Mouse (Mus musculus) forebrain, embryonic 13.5 days (tissue): Measurements from ENCODE around the gene Fkbp7. TPM values are rescaled to one million over a fixed set of nuclear protein-coding genes. Genes with fewer than 3 reads are reported as not detected.

ENCODE experiments used
- ATAC-seq: fragments of 200-750 bp; cut with Nextera tagmentation; 2 replicates; pipeline ENCODE4 v1.8.0; 2017
- H3K27ac ChIP-seq: fragments of 300-500 bp; sonication (generic); 2 replicates; pipeline ENCODE4 v1.5.1; 2015; ENCODE audit warnings: inconsistent platforms, mild to moderate bottlenecking, moderate library complexity
- H3K27me3 ChIP-seq: fragments of 300-500 bp; sonication (generic); 2 replicates; pipeline ENCODE4 v1.6.1; 2015; ENCODE audit warnings: mild to moderate bottlenecking, inconsistent platforms
- H3K36me3 ChIP-seq: fragments of 300-500 bp; sonication (generic); 2 replicates; pipeline ENCODE4 v1.6.1; 2015; ENCODE audit warnings: mild to moderate bottlenecking, inconsistent platforms; ENCODE audit not compliant: poor library complexity, severe bottlenecking
- H3K4me1 ChIP-seq: fragments of 300-500 bp; sonication (generic); 2 replicates; pipeline ENCODE4 v1.6.1; 2015; ENCODE audit warnings: inconsistent platforms
- H3K4me2 ChIP-seq: fragments of 300-500 bp; sonication (generic); 2 replicates; pipeline ENCODE4 v1.6.1; 2015; ENCODE audit warnings: inconsistent platforms, mild to moderate bottlenecking, moderate library complexity
- H3K4me3 ChIP-seq: fragments of 300-500 bp; sonication (generic); 2 replicates; pipeline ENCODE4 v1.5.1; 2015; ENCODE audit warnings: mild to moderate bottlenecking, inconsistent platforms
- H3K9ac ChIP-seq: fragments of 300-500 bp; sonication (generic); 2 replicates; pipeline ENCODE4 v1.6.1; 2015; ENCODE audit warnings: mild to moderate bottlenecking, inconsistent platforms
- H3K9me3 ChIP-seq: fragments of 300-500 bp; sonication (generic); replicated peaks from 2 replicates; pipeline ENCODE4 v1.6.1; 2016; ENCODE audit warnings: inconsistent platforms
- WGBS: fragments of 180-500 bp; shearing (Covaris S2); methylation state at CpG from one replicate; pipeline ENCODE4 v1.1.7; 2015; 5-methylcytosine and 5-hydroxymethylcytosine counted together
- polyA plus RNA-seq: library from polyadenylated mRNA; unstranded; fragments of >200 nt; fragmentation: Nextera tagmentation; extraction: Ambion mirVana; gene quantifications from 2 replicates; pipeline ENCODE4 v1.2.1, GENCODE M21; 2015

The Fkbp7 gene
- polyA plus RNA-seq, 1 experiment from 2014 or later: 11.4 TPM

DNA sequence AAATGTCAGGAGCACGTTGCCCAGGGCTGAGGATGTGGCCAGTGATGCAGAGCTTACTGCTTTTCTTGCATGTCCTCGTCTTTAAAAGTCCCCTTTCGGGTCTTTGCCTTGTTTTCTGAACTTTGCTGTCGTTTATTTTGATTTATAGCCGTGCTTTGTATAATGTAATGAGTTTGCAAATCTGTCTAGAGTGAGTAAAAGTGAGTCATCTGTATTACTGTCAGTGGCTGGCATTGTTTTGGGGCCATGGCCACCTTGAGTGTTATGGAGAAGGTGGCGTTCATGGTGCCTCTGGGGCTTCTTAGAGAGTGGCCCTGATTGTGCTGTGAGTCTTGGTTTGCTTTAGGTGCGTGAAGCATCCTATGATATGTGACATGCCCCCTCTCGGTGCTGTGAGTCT is 9.4 kb upstream of the Fkbp7 start:
- no peak overlapping the region for H3K4me3 ChIP-seq
- peaks cover 3% of the 10 kb centered on the region; the same call in 1 of the 2 replicates for H3K4me1 ChIP-seq
- H3K9me3 ChIP-seq: no peaks in the 10 kb centered on the region
- WGBS: 90% methylated on average over 8 of the region's 8 CpGs
- no peak overlapping the region for H3K27ac ChIP-seq
- no peak for ATAC-seq
- no peak overlapping the region for H3K4me2 ChIP-seq
- no peaks in the 10 kb centered on the region for H3K27me3 ChIP-seq
- peaks cover 63% of the 10 kb centered on the region for H3K36me3 ChIP-seq
- no peak overlapping the region for H3K9ac ChIP-seq

DNA sequence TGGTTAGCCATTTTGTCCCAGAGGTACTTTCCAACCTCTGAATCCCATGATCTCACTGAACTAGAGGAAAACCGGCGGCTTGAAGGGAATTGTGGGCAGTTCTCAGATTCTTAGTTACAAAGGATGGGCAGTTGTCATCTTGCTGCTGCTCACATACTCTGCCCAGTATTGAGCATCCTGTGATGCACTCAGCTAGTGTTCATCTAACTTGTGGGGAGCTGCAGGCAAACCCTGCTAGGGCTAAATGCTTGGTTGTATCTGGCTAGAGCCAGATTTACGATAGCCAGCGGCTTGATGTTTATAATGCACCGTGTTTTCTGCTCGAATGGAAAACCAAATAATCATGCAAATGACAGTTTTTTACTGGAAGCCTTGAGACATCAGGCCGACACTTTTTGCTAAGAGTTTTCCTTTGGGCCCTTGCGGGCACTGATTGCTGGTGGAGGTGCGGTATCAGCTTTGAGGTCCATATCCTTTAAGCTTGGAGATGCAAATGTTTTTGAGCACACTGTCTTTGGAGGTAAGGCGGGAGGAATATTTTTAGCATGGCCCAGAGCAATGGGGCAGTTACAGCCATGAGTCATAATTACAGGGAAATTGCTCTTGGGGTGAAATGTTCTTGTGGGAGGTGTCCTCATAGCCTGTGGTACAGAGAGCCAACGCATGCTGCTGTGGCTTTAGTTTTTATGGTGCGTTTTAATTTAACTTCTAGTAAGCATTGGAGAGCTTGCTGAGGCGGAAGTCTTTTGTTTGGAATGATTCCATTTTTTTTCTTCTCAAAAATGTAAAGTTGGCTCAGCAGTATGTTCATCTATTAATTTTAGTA is 3.7 kb upstream of the Fkbp7 start:
- Histone ChIP-seq H3K27ac (no peak overlapping the region), H3K9me3 (no peaks in the 10 kb centered on the region), H3K27me3 (no peaks in the 10 kb centered on the region), H3K36me3 (peaks cover 8% of the 10 kb centered on the region), H3K9ac (peak overlapping the region; percentile 90), H3K4me3 (peak overlapping the region; percentile 89), H3K4me2 (peak overlapping the region; percentile 77), H3K4me1 (peaks cover 31% of the 10 kb centered on the region)
- no peak for ATAC-seq
- WGBS: 62% methylated on average over 13 of the region's 13 CpGs

DNA sequence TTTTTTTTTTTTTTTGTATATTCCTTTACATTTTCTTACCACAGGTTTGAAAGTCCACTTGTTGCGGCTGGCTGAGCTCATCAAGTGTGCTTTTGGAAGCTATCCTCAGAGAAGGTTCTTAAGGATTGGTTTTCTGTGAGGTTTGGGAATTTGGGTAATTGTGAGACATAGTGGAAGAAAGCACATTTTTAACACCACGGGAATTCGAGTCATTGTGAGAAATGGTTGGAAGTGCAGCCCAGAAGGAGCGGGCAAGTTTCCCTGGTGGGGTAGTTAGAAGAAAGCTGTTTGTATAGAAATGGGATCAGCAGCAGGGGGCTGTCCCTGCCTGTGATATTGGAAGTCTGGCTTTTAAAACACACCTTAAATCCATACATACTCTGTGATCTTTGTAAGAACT is 3.0 kb upstream of the Fkbp7 start:
- H3K4me3 ChIP-seq: peak overlapping the region; percentile 89
- peak overlapping the region; percentile 77 for H3K4me2 ChIP-seq
- no peak for ATAC-seq
- H3K27ac ChIP-seq: no peak overlapping the region
- no peaks in the 10 kb centered on the region for H3K9me3 ChIP-seq
- no peaks in the 10 kb centered on the region for H3K27me3 ChIP-seq
- peaks cover 32% of the 10 kb centered on the region for H3K4me1 ChIP-seq
- H3K36me3 ChIP-seq: peaks cover 5% of the 10 kb centered on the region; the same call in 1 of the 2 replicates
- WGBS: 7% methylated on average over 4 of the region's 4 CpGs
- peak overlapping the region; percentile 90 for H3K9ac ChIP-seq

GRCm38 (mm10) chr2:76675451-76675850 is 2.5 kb upstream of the Fkbp7 start:
- 0 out of 2 replicates have a peak, but pooled peaks have one; percentile 46 for ATAC-seq
- WGBS: under 1% methylated on average over 41 of the region's 44 CpGs
- Histone ChIP-seq H3K4me2 (peak overlapping the region; percentile 77), H3K4me1 (peaks cover 32% of the 10 kb centered on the region), H3K36me3 (peaks cover 5% of the 10 kb centered on the region; the same call in 1 of the 2 replicates), H3K27me3 (no peaks in the 10 kb centered on the region), H3K4me3 (peak overlapping the region; percentile 89), H3K9ac (peak overlapping the region; percentile 90), H3K27ac (peak overlapping the region; percentile 81), H3K9me3 (no peaks in the 10 kb centered on the region)

- Histone ChIP-seq H3K9ac (peak within 1 kb of the TSS; percentile 90), H3K36me3 (peaks cover under 1% of the 10 kb centered on the region; the same call in 1 of the 2 replicates), H3K27ac (peak within 1 kb of the TSS; percentile 81), H3K4me1 (peaks cover 32% of the 10 kb centered on the region), H3K27me3 (no peaks in the 10 kb centered on the region), H3K4me3 (peak within 1 kb of the TSS; percentile 89), H3K4me2 (peak within 1 kb of the TSS; percentile 77), H3K9me3 (no peaks in the 10 kb centered on the region)
- ATAC-seq: peak; percentile 74
- WGBS: 7% methylated on average over 28 of the region's 52 CpGs
Observed at GRCm38 (mm10) chr2:76674725-76675427, 2.0 kb upstream of the Fkbp7 start, which contains the start of gene Plekha3. Plekha3 (plus strand) TSS chr2:76675281.

DNA sequence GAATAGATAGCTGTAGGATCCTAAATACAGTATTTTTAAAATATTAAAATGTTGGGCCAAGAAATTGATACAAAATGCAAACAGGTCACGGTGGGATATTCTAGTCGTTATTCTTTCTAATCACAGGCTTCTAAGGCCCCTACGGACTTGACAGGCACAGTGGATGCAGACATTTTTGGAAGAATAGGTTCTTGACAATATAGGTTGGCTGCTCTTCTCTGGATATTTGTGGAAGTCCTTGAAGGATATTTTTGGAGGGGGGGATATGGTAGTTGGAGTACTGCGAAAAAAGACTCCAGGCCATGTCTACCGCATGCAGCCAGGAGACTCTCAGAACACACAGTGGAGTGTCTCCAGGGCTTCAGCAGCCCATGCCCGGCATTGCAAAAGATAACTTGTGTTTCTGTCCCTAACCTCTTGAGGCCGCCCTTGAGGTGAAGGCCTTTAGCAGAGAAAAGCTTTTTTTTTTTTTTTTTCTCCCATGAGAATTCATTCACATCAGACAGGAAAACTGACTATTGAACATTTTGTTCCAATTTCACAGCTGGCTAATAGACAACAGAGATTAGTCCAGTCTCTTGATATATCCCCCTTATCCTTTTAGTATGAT is 661 bp upstream of the Fkbp7 start:
- no peak for ATAC-seq
- WGBS: 39% methylated on average over 7 of the region's 7 CpGs
- peak overlapping the region; percentile 48; the same call in 1 of the 2 replicates for H3K4me3 ChIP-seq
- H3K4me1 ChIP-seq: peaks cover 32% of the 10 kb centered on the region
- H3K36me3 ChIP-seq: no peaks in the 10 kb centered on the region; the same call in 1 of the 2 replicates
- no peaks in the 10 kb centered on the region for H3K9me3 ChIP-seq
- H3K27me3 ChIP-seq: no peaks in the 10 kb centered on the region
- H3K9ac ChIP-seq: no peak overlapping the region
- H3K4me2 ChIP-seq: peak overlapping the region; percentile 72
- H3K27ac ChIP-seq: peak overlapping the region; percentile 57; the same call in 1 of the 2 replicates

GRCm38 (mm10) chr2:76672134-76672745 is 676 bp downstream of the Fkbp7 start:
- 0 out of 2 replicates have a peak overlapping the region, but pooled peaks have one; percentile 57 for H3K27ac ChIP-seq
- H3K4me1 ChIP-seq: peaks cover 28% of the 10 kb centered on the region
- no peak for ATAC-seq
- H3K36me3 ChIP-seq: 0 out of 2 replicates have a peak, but pooled peaks cover under 1% of the 10 kb centered on the region
- 45% methylated on average over 9 of the region's 9 CpGs for WGBS
- no peaks in the 10 kb centered on the region for H3K9me3 ChIP-seq
- H3K4me3 ChIP-seq: peak overlapping the region; percentile 48
- H3K27me3 ChIP-seq: no peaks in the 10 kb centered on the region
- peak overlapping the region; percentile 72 for H3K9ac ChIP-seq
- peak overlapping the region; percentile 72 for H3K4me2 ChIP-seq

DNA sequence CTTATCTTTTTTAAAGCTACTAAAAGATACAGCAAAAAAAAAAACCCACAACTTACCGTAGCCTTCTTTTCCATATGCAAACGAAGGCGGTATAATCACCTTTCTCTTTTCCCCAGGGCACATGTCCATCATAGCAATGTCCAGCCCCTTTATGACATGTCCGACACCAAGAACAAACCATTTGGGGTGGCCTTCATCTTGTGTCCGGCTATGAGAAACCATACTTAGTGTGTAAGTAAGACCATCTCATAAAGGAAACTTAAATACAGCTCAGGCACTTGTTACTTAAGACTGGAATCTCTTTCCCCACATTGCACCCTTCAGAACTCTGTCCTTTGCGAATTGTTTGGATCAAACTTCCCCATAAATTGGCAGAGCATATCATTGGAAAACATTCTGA is 1.3 kb downstream of the Fkbp7 start:
- H3K9ac ChIP-seq: peak overlapping the region; percentile 72; the same call in 1 of the 2 replicates
- peak overlapping the region; percentile 48 for H3K4me3 ChIP-seq
- no peaks in the 10 kb centered on the region for H3K9me3 ChIP-seq
- 89% methylated on average over 6 of the region's 6 CpGs for WGBS
- no peaks in the 10 kb centered on the region for H3K27me3 ChIP-seq
- 0 out of 2 replicates have a peak, but pooled peaks cover 4% of the 10 kb centered on the region for H3K36me3 ChIP-seq
- H3K4me1 ChIP-seq: peaks cover 23% of the 10 kb centered on the region
- ATAC-seq: no peak
- peak overlapping the region; percentile 72 for H3K4me2 ChIP-seq
- H3K27ac ChIP-seq: no peak overlapping the region

DNA sequence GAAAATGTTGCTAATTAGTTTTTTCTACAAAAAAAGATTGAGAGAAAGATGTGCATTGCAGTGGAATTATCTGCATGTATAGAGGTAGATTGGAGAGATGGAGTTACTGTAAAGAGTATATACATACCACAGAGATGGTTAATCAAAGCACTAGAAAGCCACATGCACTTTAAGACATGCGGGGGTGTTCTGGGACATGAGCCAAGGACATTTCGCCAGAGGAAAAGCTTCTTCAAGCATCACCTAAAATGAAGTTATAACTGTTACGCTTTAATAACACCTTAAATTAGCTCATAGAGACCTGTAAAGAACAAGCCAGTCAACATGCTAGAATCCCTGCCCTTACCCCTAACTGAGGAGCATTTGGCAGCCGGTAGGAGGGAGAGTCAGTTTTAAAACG is 5.7 kb downstream of the Fkbp7 start:
- Histone ChIP-seq H3K4me2 (no peak overlapping the region), H3K27ac (no peak overlapping the region), H3K4me1 (peaks cover 7% of the 10 kb centered on the region), H3K36me3 (peaks cover 33% of the 10 kb centered on the region), H3K9ac (no peak overlapping the region), H3K9me3 (no peaks in the 10 kb centered on the region), H3K4me3 (no peak overlapping the region), H3K27me3 (no peaks in the 10 kb centered on the region)
- 84% methylated on average over 5 of the region's 5 CpGs for WGBS
- ATAC-seq: no peak

GRCm38 (mm10) chr2:76665531-76665930 is 7.4 kb downstream of the Fkbp7 start:
- H3K9ac ChIP-seq: no peak overlapping the region
- peaks cover 37% of the 10 kb centered on the region for H3K36me3 ChIP-seq
- no peak for ATAC-seq
- H3K27ac ChIP-seq: no peak overlapping the region
- WGBS: 95% methylated on average over 7 of the region's 7 CpGs
- no peaks in the 10 kb centered on the region for H3K9me3 ChIP-seq
- no peaks in the 10 kb centered on the region for H3K4me1 ChIP-seq
- no peak overlapping the region for H3K4me2 ChIP-seq
- no peak overlapping the region for H3K4me3 ChIP-seq
- no peaks in the 10 kb centered on the region for H3K27me3 ChIP-seq

- 52% methylated on average over 6 of the region's 8 CpGs for WGBS
- Histone ChIP-seq H3K4me3 (no peak overlapping the region), H3K36me3 (peaks cover 22% of the 10 kb centered on the region), H3K27ac (no peak overlapping the region), H3K9ac (no peak overlapping the region), H3K4me1 (no peaks in the 10 kb centered on the region), H3K9me3 (no peaks in the 10 kb centered on the region), H3K4me2 (no peak overlapping the region), H3K27me3 (no peaks in the 10 kb centered on the region)
- no peak for ATAC-seq
Observed at GRCm38 (mm10) chr2:76659419-76659818, 13.5 kb downstream of the Fkbp7 start.
